Mouse (Mus musculus) brown adipose tissue, adult 24 weeks (tissue): ENCODE measurements around the gene Hspb11. TPM values are rescaled to one million over a fixed set of nuclear protein-coding genes. Genes with fewer than 3 reads are reported as not detected.

Source experiments
- H3K27ac ChIP-seq: fragments of 200-500 bp; replicated peaks from 2 replicates; pipeline ENCODE4 v1.5.1; 2012; ENCODE audit warnings: low read depth, mild to moderate bottlenecking, low read length
- H3K4me1 ChIP-seq: fragments of 200-500 bp; 2 replicates; pipeline ENCODE4 v1.6.1; 2012; ENCODE audit warnings: low read length, mixed read lengths; ENCODE audit not compliant: control insufficient read depth, insufficient read depth, insufficient read length
- H3K4me3 ChIP-seq: fragments of 200-500 bp; 2 replicates; pipeline ENCODE4 v1.5.1; 2012; ENCODE audit warnings: low read depth, mild to moderate bottlenecking, low read length, moderate library complexity; ENCODE audit not compliant: insufficient read depth
- polyA plus RNA-seq: library from polyadenylated mRNA; stranded (reverse); fragments of >200 nt; gene quantifications from 2 replicates; pipeline ENCODE4 v1.2.4, GENCODE M21; 2012; ENCODE audit not compliant: missing spikeins, insufficient read depth, insufficient read length

Gene Hspb11
- polyA plus RNA-seq, 1 experiment: 58.4 TPM

GRCm38 (mm10) chr4:107243365-107244333, 9.7 kb upstream of the Hspb11 start:
- Histone ChIP-seq H3K4me3 (no peak overlapping the region), H3K27ac (no peak overlapping the region), H3K4me1 (no peaks in the 10 kb centered on the region)

GRCm38 (mm10) chr4:107245368-107245767, 8.0 kb upstream of the Hspb11 start:
- Histone ChIP-seq H3K4me1 (no peaks in the 10 kb centered on the region), H3K27ac (no peak overlapping the region), H3K4me3 (no peak overlapping the region)

GRCm38 (mm10) chr4:107246040-107246439, 7.4 kb upstream of the Hspb11 start:
- Histone ChIP-seq H3K4me1 (no peaks in the 10 kb centered on the region), H3K27ac (no peak overlapping the region), H3K4me3 (no peak overlapping the region)

GRCm38 (mm10) chr4:107247110-107247509, 6.3 kb upstream of the Hspb11 start:
- Histone ChIP-seq H3K4me3 (no peak overlapping the region), H3K27ac (no peak overlapping the region), H3K4me1 (no peaks in the 10 kb centered on the region)

GRCm38 (mm10) chr4:107248061-107248460, 5.3 kb upstream of the Hspb11 start:
- Histone ChIP-seq H3K4me3 (no peak overlapping the region), H3K4me1 (no peaks in the 10 kb centered on the region), H3K27ac (no peak overlapping the region)

GRCm38 (mm10) chr4:107249471-107249870, 3.9 kb upstream of the Hspb11 start:
- no peak overlapping the region for H3K4me3 ChIP-seq
- H3K27ac ChIP-seq: no peak overlapping the region
- H3K4me1 ChIP-seq: no peaks in the 10 kb centered on the region; the same call in 1 of the 2 replicates

- Histone ChIP-seq H3K27ac (no peak overlapping the region), H3K4me3 (no peak overlapping the region), H3K4me1 (no peaks in the 10 kb centered on the region; the same call in 1 of the 2 replicates)
These were observed 2.9 kb upstream of the Hspb11 start for GRCm38 (mm10) chr4:107250494-107250893.

GRCm38 (mm10) chr4:107252522-107252921, 871 bp upstream of the Hspb11 start:
- Histone ChIP-seq H3K27ac (no peak overlapping the region), H3K4me3 (peak overlapping the region; percentile 89), H3K4me1 (no peaks in the 10 kb centered on the region; the same call in 1 of the 2 replicates)

GRCm38 (mm10) chr4:107254414-107254813, 1.0 kb downstream of the Hspb11 start:
- Histone ChIP-seq H3K4me1 (no peaks in the 10 kb centered on the region; the same call in 1 of the 2 replicates), H3K4me3 (peak overlapping the region; percentile 97), H3K27ac (no peak overlapping the region)

GRCm38 (mm10) chr4:107260001-107260400, 6.6 kb downstream of the Hspb11 start:
- Histone ChIP-seq H3K27ac (no peak overlapping the region), H3K4me3 (no peak overlapping the region), H3K4me1 (no peaks in the 10 kb centered on the region)

GRCm38 (mm10) chr4:107273683-107274082, 20.3 kb downstream of the Hspb11 start:
- Histone ChIP-seq H3K4me3 (no peak overlapping the region), H3K4me1 (no peaks in the 10 kb centered on the region), H3K27ac (no peak overlapping the region)

GRCm38 (mm10) chr4:107274511-107274910, 21.1 kb downstream of the Hspb11 start:
- no peak overlapping the region for H3K27ac ChIP-seq

GRCm38 (mm10) chr4:107278188-107278707, 24.9 kb downstream of the Hspb11 start:
- Histone ChIP-seq H3K27ac (no peak overlapping the region), H3K4me3 (no peak overlapping the region), H3K4me1 (no peaks in the 10 kb centered on the region)

More at GRCm38 (mm10) chr4:107274511-107274910, 21.1 kb downstream of the Hspb11 start:
- H3K4me1 ChIP-seq: no peaks in the 10 kb centered on the region
- H3K4me3 ChIP-seq: no peak overlapping the region

GRCm38 (mm10) chr4:107280843-107281475, 27.6 kb downstream of the Hspb11 start:
- H3K4me1 ChIP-seq: no peaks in the 10 kb centered on the region
- H3K27ac ChIP-seq: no peak overlapping the region
- H3K4me3 ChIP-seq: no peak overlapping the region

GRCm38 (mm10) chr4:107285446-107286200, 32.2 kb downstream of the Hspb11 start:
- H3K4me3 ChIP-seq: no peak overlapping the region
- no peak overlapping the region for H3K27ac ChIP-seq
- H3K4me1 ChIP-seq: no peaks in the 10 kb centered on the region
